Mouse (Mus musculus): ENCODE measurements around the gene Bmf.

Gene Bmf

GRCm38 (mm10) chr2:118479550-118479909 is 70.0 kb downstream of the Bmf start, which contains the start of gene Srp14:
Gene Srp14, minus strand, starts transcription at chr2:118479711.
- DNase-seq (ENCODE audit: low read depth): peak; percentile 98

DNA sequence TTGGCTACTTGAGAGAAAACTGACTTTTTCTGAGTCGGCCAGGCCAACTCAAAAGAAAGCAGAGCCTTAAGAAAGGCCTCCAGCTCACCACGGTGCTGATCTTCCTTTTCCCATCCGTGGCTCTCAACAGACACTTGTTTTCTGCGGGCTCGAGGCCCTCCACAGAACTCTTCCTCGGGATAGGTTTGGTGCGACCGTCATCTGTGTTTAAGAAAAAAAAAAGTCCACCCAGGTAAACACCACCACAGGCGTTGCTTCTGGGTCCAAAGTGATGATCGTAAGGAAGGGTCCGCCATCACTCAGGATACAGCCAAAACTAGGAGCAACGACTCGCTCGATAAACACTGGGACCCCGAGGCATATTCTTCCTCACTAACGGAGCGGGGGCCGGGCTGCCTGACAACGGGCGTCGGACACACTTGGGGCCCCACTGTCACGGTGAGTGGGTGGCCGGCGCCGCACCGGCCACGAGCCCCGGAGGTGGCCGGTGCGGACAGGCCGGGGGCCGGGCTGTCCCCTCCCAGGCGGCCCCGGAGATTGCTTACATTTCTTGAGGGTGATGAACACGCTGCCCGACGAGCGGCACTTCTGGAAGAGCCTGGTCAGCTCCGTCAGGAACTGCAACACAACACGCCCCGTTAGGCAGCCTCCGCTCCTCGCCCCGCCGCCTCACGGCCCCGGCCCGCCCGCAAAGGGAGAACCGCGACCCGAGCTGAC is 70.5 kb downstream of the Bmf start:
- DNase-seq (ENCODE audit: low read depth): peak; percentile 46
